Mouse (Mus musculus) megakaryocyte, embryonic 14.5 days (primary cell): ENCODE measurements around the gene Smndc1. TPM values are rescaled to one million over a fixed set of nuclear protein-coding genes. Genes with fewer than 3 reads are reported as not detected.

Source experiments
- H3K27me3 ChIP-seq: replicated peaks from 2 replicates; pipeline ENCODE3; 2012; ENCODE audit warnings: inconsistent platforms
- H3K36me3 ChIP-seq: replicated peaks from 2 replicates; pipeline ENCODE3; 2012; ENCODE audit warnings: low read length, inconsistent platforms, mixed read lengths
- H3K4me1 ChIP-seq: 2 replicates; pipeline ENCODE4 v1.6.1; 2012; ENCODE audit warnings: inconsistent platforms
- H3K4me3 ChIP-seq: replicated peaks from 2 replicates; pipeline ENCODE3; 2012; ENCODE audit warnings: moderate library complexity, mild to moderate bottlenecking, inconsistent platforms
- H3K9me3 ChIP-seq: 2 replicates; pipeline ENCODE4 v1.6.1; 2012; ENCODE audit warnings: inconsistent platforms
- FLI1 ChIP-seq: IDR thresholded peaks from 2 replicates; pipeline ENCODE4 v1.6.1; 2012; ENCODE audit warnings: low read length, inconsistent platforms, mixed read lengths
- GATA1 ChIP-seq: IDR thresholded peaks from 3 replicates; pipeline ENCODE4 v1.6.1; 2012; ENCODE audit warnings: mixed read lengths, low read length, inconsistent platforms, borderline replicate concordance
- polyA plus RNA-seq: library from polyadenylated mRNA; stranded (reverse); fragments of >175 nt; gene quantifications from 2 replicates; pipeline ENCODE4 v1.2.3, GENCODE M21; 2012; ENCODE audit warnings: low replicate concordance; ENCODE audit not compliant: insufficient read depth

Smndc1 gene
- polyA plus RNA-seq, 1 experiment: 76.8 TPM

DNA sequence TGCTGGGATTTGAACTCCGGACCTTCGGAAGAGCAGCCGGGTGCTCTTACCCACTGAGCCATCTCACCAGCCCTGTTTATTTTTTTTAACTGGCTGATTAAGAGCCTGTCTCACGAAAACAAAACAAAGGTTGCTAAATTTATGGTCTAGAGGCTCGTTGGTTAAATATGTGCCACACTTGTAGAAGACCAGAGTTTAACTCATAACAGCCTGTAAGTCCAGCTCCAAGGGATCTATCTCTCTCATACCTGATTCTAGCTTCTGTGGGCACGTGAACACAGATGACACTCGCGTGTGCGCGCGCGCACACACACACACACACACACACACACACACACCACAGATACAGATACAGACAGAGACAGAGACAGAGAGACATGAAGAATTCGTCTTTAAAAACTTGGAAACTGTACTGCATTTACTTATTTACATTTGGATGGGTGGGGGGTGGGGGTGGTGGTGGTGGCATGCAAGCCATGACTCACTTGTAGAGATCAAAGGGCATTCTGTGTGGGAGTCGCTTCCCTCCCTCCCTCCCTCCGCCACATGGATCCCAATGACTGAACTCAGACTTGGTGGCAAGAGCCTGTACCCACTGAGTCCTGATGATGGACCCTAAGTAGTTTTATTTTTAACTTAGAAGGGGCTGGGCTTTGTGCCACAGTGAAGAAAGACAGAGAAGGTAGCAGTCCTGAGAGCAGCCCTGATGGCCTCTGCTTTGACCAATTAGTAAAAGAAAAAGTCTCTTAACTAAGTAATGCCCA lies 23.4 kb upstream of the Smndc1 start:
- Histone ChIP-seq H3K27me3 (peaks cover 31% of the 10 kb centered on the region), H3K4me3 (no peak overlapping the region), H3K36me3 (no peaks in the 10 kb centered on the region), H3K9me3 (no peaks in the 10 kb centered on the region), H3K4me1 (peaks cover 7% of the 10 kb centered on the region; the same call in 1 of the 2 replicates)
- TF ChIP-seq FLI1 (no peak), GATA1 (no peak)

DNA sequence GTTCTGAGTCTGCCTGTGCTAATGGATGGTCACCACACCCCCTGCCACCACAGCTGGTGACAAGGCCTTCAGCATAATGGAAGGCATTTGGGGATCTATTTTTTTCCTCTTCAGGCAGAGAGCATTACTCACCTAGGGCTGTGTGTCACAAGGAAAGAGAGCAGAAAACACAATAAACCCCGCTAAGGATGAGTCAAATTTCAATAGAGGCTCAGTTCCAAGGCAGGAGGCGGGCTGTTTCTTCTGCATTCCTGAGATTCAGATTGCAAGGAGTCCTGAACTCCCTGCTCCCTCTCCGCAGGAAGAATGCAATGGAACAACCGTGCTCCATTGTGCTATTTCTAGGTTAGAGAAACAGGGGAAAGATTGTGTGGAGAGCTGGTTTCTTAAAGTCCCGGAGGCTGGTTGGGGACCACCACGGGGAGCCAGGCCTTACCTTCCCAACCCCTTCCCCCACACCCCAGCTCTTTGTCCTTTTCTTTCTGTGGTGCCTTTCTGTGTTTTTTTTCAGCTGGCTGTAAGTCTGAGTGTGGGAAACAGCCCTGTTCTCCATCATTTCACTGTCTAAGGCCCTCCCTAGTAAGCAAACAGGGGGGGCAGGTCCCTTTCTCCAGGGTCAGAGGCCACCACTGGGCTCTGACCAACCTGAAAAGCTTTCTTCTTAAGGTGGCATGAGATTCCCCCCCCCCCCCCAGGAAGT lies 21.9 kb upstream of the Smndc1 start:
- TF ChIP-seq GATA1 (no peak), FLI1 (no peak)
- H3K4me3 ChIP-seq: no peak overlapping the region
- peaks cover 4% of the 10 kb centered on the region; the same call in 1 of the 2 replicates for H3K4me1 ChIP-seq

GRCm38 (mm10) chr19:53409663-53410307 lies 19.4 kb upstream of the Smndc1 start:
- Histone ChIP-seq H3K27me3 (peaks cover 9% of the 10 kb centered on the region), H3K4me3 (no peak overlapping the region), H3K9me3 (no peaks in the 10 kb centered on the region), H3K4me1 (peaks cover 7% of the 10 kb centered on the region; the same call in 1 of the 2 replicates), H3K36me3 (no peaks in the 10 kb centered on the region)
- no peak for TF ChIP-seq GATA1
- no peak for TF ChIP-seq FLI1

More for the DNA sequence above, 21.9 kb upstream of the Smndc1 start:
- Histone ChIP-seq H3K9me3 (no peaks in the 10 kb centered on the region), H3K27me3 (peaks cover 19% of the 10 kb centered on the region), H3K36me3 (no peaks in the 10 kb centered on the region)

GRCm38 (mm10) chr19:53408398-53408797 lies 18.0 kb upstream of the Smndc1 start:
- H3K4me1 ChIP-seq: peaks cover 3% of the 10 kb centered on the region; the same call in 1 of the 2 replicates
- H3K36me3 ChIP-seq: no peaks in the 10 kb centered on the region
- peaks cover 9% of the 10 kb centered on the region for H3K27me3 ChIP-seq
- no peak overlapping the region for H3K4me3 ChIP-seq
- no peaks in the 10 kb centered on the region for H3K9me3 ChIP-seq
- TF ChIP-seq FLI1 (no peak), GATA1 (no peak)

- Histone ChIP-seq H3K36me3 (no peaks in the 10 kb centered on the region), H3K4me3 (no peak overlapping the region), H3K9me3 (no peaks in the 10 kb centered on the region), H3K27me3 (peaks cover 9% of the 10 kb centered on the region), H3K4me1 (peaks cover 3% of the 10 kb centered on the region; the same call in 1 of the 2 replicates)
- TF ChIP-seq GATA1 (no peak), FLI1 (no peak)
These were observed 17.0 kb upstream of the Smndc1 start for GRCm38 (mm10) chr19:53407350-53407749.

- no peak for TF ChIP-seq GATA1
- no peak for TF ChIP-seq FLI1
These were observed 15.4 kb upstream of the Smndc1 start for GRCm38 (mm10) chr19:53405810-53406209.

DNA sequence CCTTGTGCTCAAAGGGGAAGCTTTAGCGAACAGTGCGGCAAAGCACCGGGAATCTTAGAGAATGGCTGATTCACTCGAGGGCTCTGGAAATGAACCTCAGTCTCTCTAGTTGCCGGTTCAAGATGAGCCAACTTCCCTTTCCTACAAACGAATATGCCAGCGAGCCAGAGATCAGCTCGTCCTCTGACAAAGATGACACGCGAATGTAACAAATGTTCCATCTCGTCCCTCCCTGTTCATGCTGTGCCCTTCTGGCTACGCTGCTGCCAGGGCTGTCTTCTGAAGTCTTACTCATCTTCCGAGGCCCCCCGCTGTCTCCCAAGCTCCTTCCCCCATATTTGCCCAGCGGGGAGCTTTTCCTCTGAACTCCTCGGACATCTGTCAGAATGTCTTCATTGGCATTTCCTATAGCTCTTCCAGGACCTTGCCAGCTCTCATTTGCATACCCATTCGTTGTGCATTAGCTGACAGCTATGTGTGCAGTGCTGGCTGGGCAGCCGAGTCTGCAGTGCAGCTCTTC lies 14.5 kb upstream of the Smndc1 start:
- Histone ChIP-seq H3K36me3 (no peaks in the 10 kb centered on the region), H3K9me3 (no peaks in the 10 kb centered on the region), H3K27me3 (peaks cover 3% of the 10 kb centered on the region), H3K4me1 (peaks cover 7% of the 10 kb centered on the region), H3K4me3 (no peak overlapping the region)
- TF ChIP-seq FLI1 (no peak), GATA1 (no peak)

More at GRCm38 (mm10) chr19:53405810-53406209, 15.4 kb upstream of the Smndc1 start:
- H3K9me3 ChIP-seq: no peaks in the 10 kb centered on the region
- H3K36me3 ChIP-seq: no peaks in the 10 kb centered on the region
- peaks cover 3% of the 10 kb centered on the region; the same call in 1 of the 2 replicates for H3K4me1 ChIP-seq
- no peak overlapping the region for H3K4me3 ChIP-seq
- peaks cover 3% of the 10 kb centered on the region for H3K27me3 ChIP-seq

DNA sequence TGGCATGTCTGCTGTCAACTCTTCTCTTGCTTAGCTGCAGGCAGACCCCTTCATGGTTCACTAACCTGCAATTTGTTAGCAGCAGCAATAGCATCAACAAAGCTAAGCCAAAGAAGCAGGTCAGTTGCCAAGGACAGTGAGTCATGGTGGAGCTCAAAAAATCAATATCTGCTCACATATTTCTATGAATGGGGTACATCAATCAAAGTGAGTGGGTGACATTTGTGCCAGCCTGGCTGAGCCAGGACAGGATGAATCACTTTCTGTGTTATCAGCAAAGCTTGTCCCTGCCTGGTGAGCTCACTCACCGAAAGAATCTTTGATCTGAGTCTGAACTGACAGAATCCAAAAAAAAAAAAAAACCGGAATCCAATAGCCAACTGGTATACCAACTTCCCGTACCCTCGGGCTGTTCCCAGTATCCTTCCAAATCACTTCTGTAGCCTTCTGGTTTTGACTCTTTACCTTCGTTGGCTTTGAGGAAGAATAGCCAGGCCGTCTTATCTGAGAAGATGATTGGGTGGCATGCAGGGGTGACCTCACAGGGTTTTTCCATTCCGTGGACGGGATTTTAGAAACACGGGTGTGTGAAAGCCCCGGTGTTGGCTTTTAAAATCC lies 13.9 kb upstream of the Smndc1 start:
- H3K4me1 ChIP-seq: peaks cover 13% of the 10 kb centered on the region
- H3K4me3 ChIP-seq: no peak overlapping the region
- H3K36me3 ChIP-seq: no peaks in the 10 kb centered on the region
- no peaks in the 10 kb centered on the region for H3K9me3 ChIP-seq
- no peak for TF ChIP-seq GATA1
- TF ChIP-seq FLI1: no peak
- peaks cover 3% of the 10 kb centered on the region for H3K27me3 ChIP-seq

DNA sequence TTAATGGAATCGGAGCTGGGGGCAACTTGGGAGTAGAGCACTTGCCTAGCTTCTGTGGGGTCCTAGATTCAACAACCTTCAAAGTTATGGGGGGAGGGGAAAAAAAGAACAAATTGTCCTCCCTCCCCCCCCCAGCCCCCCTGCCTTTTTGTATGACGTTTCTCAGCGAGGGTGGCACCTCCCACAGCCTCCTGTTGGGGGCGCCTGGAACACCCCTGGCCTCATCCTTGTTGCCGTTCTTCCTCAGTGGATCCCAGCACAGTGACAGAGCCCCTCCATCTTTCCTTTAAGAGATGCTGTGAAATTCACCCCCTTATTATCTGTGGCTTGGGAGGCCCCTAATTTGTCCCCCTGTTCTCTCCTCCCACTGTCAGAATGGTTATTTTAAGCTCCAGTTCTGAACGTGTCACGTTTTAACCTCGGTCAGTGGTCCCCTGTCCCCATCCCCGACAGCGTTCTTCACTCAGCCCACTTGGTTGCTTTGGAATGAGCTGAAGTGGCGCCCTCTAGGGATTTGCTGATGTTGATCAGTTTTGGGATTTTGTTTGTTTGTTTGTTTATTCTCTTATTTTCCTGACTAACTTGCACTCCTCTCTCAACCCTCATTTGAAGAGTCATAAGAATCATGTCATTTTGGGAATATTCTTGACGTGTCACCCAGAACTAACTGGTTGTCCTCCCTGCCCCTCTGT lies 12.5 kb upstream of the Smndc1 start:
- Histone ChIP-seq H3K36me3 (no peaks in the 10 kb centered on the region), H3K27me3 (no peaks in the 10 kb centered on the region), H3K4me1 (peaks cover 20% of the 10 kb centered on the region), H3K9me3 (no peaks in the 10 kb centered on the region), H3K4me3 (no peak overlapping the region)
- TF ChIP-seq FLI1: no peak
- TF ChIP-seq GATA1: no peak
